ENCODE assay signal across 8 mouse cellular contexts in the genomic region with DNA sequence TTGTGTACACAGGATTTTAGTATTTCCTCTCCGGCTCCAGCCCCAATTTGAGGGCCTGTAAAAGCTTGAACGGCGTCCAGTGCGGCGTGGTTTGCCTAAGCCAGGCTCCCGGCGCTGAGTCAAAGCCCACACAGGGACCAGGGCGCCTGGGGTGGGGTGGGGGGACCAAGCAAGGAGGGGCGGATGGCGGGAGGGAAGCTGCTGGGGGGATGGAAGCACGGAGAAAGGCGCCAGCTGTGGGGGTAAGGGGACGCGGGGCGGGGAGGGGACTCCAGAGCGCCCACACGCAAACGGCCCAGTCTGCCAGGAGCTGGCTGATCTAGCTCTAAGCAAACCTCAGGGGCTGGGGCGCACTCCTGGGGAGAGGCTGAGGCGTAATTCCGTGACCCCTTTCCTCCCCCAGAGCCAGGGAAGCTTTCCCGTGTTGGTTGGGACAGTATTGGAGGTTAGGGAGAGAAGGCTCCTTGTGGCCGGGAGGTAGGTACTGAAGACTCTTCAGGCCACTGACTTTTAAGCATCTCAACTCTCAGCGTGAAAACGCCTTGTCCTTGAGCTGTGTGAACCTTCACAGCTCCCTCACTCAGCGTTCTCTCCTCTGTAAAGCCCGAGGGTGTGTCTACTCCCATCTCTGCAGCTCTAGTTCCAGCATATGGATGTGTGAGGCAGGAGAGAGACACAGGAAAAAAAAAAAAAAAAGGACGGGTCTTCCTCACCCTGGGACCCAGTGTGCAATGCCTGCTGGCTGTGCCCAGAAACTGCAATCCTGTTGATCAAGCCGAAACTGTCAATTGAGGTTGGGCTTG. TPM values are rescaled to one million over a fixed set of nuclear protein-coding genes. Genes with fewer than 3 reads are reported as not detected.
A peak's percentile ranks its signal among the peaks of the same experiment; 100 is the strongest.
DNase-seq lines count a peak whose midpoint lies in the region; ATAC-seq lines count a peak whose summit lies in the region.

No protein-coding gene starts in this region.

- peak overlapping the region; percentile 75 for H3K27ac ChIP-seq in embryonic facial prominence, embryonic 13.5 days
- H3K27ac ChIP-seq in heart, embryonic 14.5 days (replicated peaks in 1 of 2; ENCODE audit: control insufficient read depth in 1 of 2, insufficient read depth in 1 of 2, low read depth in 2 of 2, low read length in 2 of 2) = peak overlapping the region; percentile 54 to 58
- H3K27ac ChIP-seq in midbrain, embryonic 13.5 days = no peak overlapping the region

- peaks cover 40% of the 10 kb centered on the region for H3K4me1 ChIP-seq in embryonic facial prominence, embryonic 13.5 days
- H3K4me1 ChIP-seq in heart, embryonic 14.5 days (ENCODE audit: control insufficient read depth in 2 of 2, insufficient read depth in 2 of 2, low read length in 2 of 2) = peaks cover 16 to 23% of the 10 kb centered on the region in 2 experiments
- peaks cover 14% of the 10 kb centered on the region for H3K4me1 ChIP-seq in midbrain, embryonic 13.5 days (replicated peaks)

- H3K4me2 ChIP-seq in embryonic facial prominence, embryonic 13.5 days = peak overlapping the region; percentile 61
- H3K4me2 ChIP-seq in heart, embryonic 14.5 days (ENCODE audit: low read length) = peak overlapping the region; percentile 66
- peak overlapping the region; percentile 50 for H3K4me2 ChIP-seq in midbrain, embryonic 13.5 days (replicated peaks)

- H3K4me3 ChIP-seq in embryonic facial prominence, embryonic 13.5 days = peak overlapping the region; percentile 27
- peak overlapping the region; percentile 13 to 25; a peak in 2 of 4 replicates for H3K4me3 ChIP-seq in heart, embryonic 14.5 days (ENCODE audit: control insufficient read depth in 1 of 2, insufficient read depth in 1 of 2, low read depth in 1 of 2, low read length in 2 of 2)
- peak overlapping the region; percentile 16 for H3K4me3 ChIP-seq in midbrain, embryonic 13.5 days (replicated peaks)

- H3K36me3 ChIP-seq in embryonic facial prominence, embryonic 13.5 days = no peaks in the 10 kb centered on the region
- no peaks in the 10 kb centered on the region for H3K36me3 ChIP-seq in heart, embryonic 14.5 days (ENCODE audit: control insufficient read depth, insufficient read depth, low read length)
- no peaks in the 10 kb centered on the region for H3K36me3 ChIP-seq in midbrain, embryonic 13.5 days

- H3K9me3 ChIP-seq in embryonic facial prominence, embryonic 13.5 days = no peaks in the 10 kb centered on the region
- no peaks in the 10 kb centered on the region for H3K9me3 ChIP-seq in heart, embryonic 14.5 days (ENCODE audit: control insufficient read depth, low read length)
- no peaks in the 10 kb centered on the region for H3K9me3 ChIP-seq in midbrain, embryonic 13.5 days

- DNase-seq in cerebellum, postnatal 10 days = peak; percentile 59 to 66
- DNase-seq in cerebellum, postnatal 4 days (ENCODE audit: low spot score in 2 of 2) = no peak
- DNase-seq in kidney, postnatal 14 days = peak; percentile 80
- no peak for DNase-seq in spleen, postnatal 4 days (ENCODE audit: low spot score in 2 of 2)
- no peak for DNase-seq in cerebellum, adult 9-10 months

- H3K9ac ChIP-seq in embryonic facial prominence, embryonic 13.5 days = peak overlapping the region; percentile 61
- peak overlapping the region; percentile 71 for H3K9ac ChIP-seq in heart, embryonic 14.5 days (ENCODE audit: low read length)
- peak overlapping the region; percentile 37 for H3K9ac ChIP-seq in midbrain, embryonic 13.5 days (replicated peaks)

- ATAC-seq in embryonic facial prominence, embryonic 13.5 days (ENCODE audit: insufficient number of reproducible peaks, insufficient read depth, low FRiP score, low TSS enrichment, low read depth) = peak; percentile 57
- peak; percentile 17; the same call in 1 of the 2 replicates for ATAC-seq in heart, embryonic 14.5 days (ENCODE audit: insufficient number of reproducible peaks, insufficient read depth, low FRiP score, low read depth)
- ATAC-seq in midbrain, embryonic 13.5 days = peak; percentile 43

- 2% methylated on average over 29 of the region's 29 CpGs for WGBS in embryonic facial prominence, embryonic 13.5 days
- 7% methylated on average over 29 of the region's 29 CpGs for WGBS in heart, embryonic 14.5 days
- 3% methylated on average over 29 of the region's 29 CpGs for WGBS in midbrain, embryonic 13.5 days

- peaks cover 11% of the 10 kb centered on the region; the same call in 1 of the 2 replicates for H3K27me3 ChIP-seq in embryonic facial prominence, embryonic 13.5 days
- H3K27me3 ChIP-seq in heart, embryonic 14.5 days (ENCODE audit: control insufficient read depth, insufficient read depth, low read length) = no peaks in the 10 kb centered on the region
- H3K27me3 ChIP-seq in midbrain, embryonic 13.5 days = peaks cover 62% of the 10 kb centered on the region

RNA-seq across cellular contexts. Expression of gene Atoh8, which starts 46.1 kb away (rescaled TPM):
- 17.6 and 19.8 TPM in 2 replicates for polyA plus RNA-seq in embryonic facial prominence, embryonic 13.5 days (2015; fragmentation: Nextera tagmentation; extraction: Ambion mirVana)
- polyA plus RNA-seq in heart, embryonic 14.5 days (2014; fragmentation: Nextera tagmentation; extraction: Ambion mirVana) = 8.9 and 12.0 TPM in 2 replicates
- 2.2 and 3.8 TPM in 2 replicates for polyA plus RNA-seq in midbrain, embryonic 13.5 days (2015; fragmentation: Nextera tagmentation; extraction: Ambion mirVana)

Comparison
In these comparisons a context has a peak if more than half of its experiments do, and no peak if none do; other contexts are left out.
1. DNase-seq: peak in cerebellum, postnatal 10 days (2 of 2) and kidney, postnatal 14 days (single experiment); none in cerebellum, postnatal 4 days (0 of 2), spleen, postnatal 4 days (0 of 2) and cerebellum, adult 9-10 months (single experiment).
2. Peak in every context shown above with its lines, with median percentiles within 50 percentile points of each other: ATAC-seq, H3K4me2 ChIP-seq, H3K4me3 ChIP-seq and H3K9ac ChIP-seq.